Comparison of ENCODE assay signal across 8 mouse cellular contexts in the genomic region with DNA sequence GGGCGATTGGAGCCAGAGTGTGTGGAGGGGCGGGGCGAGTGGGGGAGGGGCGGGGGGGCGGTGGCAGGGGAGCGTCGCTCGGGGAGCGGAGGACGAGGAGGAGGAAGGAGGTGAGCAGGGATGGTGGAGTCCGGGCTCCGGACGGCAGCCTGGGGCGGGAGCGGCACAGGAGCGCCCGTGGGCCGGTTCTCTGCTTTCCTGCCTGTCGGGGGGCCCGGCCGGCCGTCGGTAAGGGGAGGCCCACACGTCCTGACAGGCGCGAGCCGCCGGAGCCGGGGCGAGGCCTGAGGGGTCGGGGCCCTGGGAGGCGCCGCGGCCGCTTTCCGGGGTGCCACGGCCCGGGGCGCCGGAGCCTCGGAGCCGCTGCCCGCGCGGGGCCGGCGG. TPM values are rescaled to one million over a fixed set of nuclear protein-coding genes. Genes with fewer than 3 reads are reported as not detected.
A peak's percentile ranks its signal among the peaks of the same experiment; 100 is the strongest.
DNase-seq lines count a peak whose midpoint lies in the region; ATAC-seq and TF ChIP-seq lines count a peak whose summit lies in the region.

No protein-coding gene starts in this region.

- no peaks in the 10 kb centered on the region for H3K9me3 ChIP-seq in hindbrain, embryonic 16.5 days (ENCODE audit: control insufficient read depth, low read length)

- TF ChIP-seq CTCF in left cerebral cortex, adult 2 months (IDR thresholded peaks at IDR 0.05) = no peak
- TF ChIP-seq CTCF in cortical plate, adult 2 months (IDR thresholded peaks at IDR 0.05; ENCODE audit: extremely low read depth, insufficient read depth, low read length) = no peak

- H3K27me3 ChIP-seq in hindbrain, embryonic 16.5 days (replicated peaks; ENCODE audit: control insufficient read depth, insufficient read depth, low read length) = no peaks in the 10 kb centered on the region
- H3K27me3 ChIP-seq in myocyte (ENCODE audit: control insufficient read depth, insufficient read depth, insufficient read length) = no peaks in the 10 kb centered on the region

- DNase-seq in left cerebral cortex, adult 2 months (ENCODE audit: extremely low spot score in 1 of 2, low spot score in 2 of 2) = no peak
- no peak for DNase-seq in left cerebral cortex, postnatal 14 days (ENCODE audit: low spot score in 2 of 2)
- DNase-seq in layer of hippocampus, postnatal 36 days = no peak
- DNase-seq in urinary bladder, postnatal 14 days (ENCODE audit: low spot score) = no peak
- no peak for DNase-seq in thymus, postnatal 10 days (ENCODE audit: low spot score in 2 of 2)

- no peak for ATAC-seq in hindbrain, embryonic 16.5 days

- peak overlapping the region; percentile 97 for H3K9ac ChIP-seq in hindbrain, embryonic 16.5 days (ENCODE audit: low read depth, low read length)

- peak; percentile 53; the same call in 1 of the 2 replicates for TF ChIP-seq POLR2A in cortical plate, adult 2 months (IDR thresholded peaks at IDR 0.05; ENCODE audit: extremely low read depth, insufficient read depth, low read length)
- TF ChIP-seq POLR2A in myocyte (IDR thresholded peaks at IDR 0.05; ENCODE audit: insufficient read length, low read depth) = peak; percentile 85

- peak overlapping the region; percentile 98 for H3ac ChIP-seq in myocyte (ENCODE audit: control insufficient read depth, insufficient read length)

- intact Hi-C loops in left cerebral cortex, adult 2 months (cut with DNase I) = loop anchor here (5.0 to 10.0 kb wide), 4 partner anchors 42 to 1250 kb away; partner anchors contain the start of gene Adra2a
- intact Hi-C loops in left cerebral cortex, postnatal 14 days (cut with DNase I) = loop anchor here (5.0 kb wide), 1 partner anchor 1118 kb away; no protein-coding TSS in a partner anchor

- peak overlapping the region; percentile 83 for H3K27ac ChIP-seq in left cerebral cortex, adult 2 months
- H3K27ac ChIP-seq in cortical plate, adult 2 months (ENCODE audit: insufficient read depth, low read length) = no peak overlapping the region
- H3K27ac ChIP-seq in hindbrain, embryonic 16.5 days (ENCODE audit: low read depth, low read length) = peak overlapping the region; percentile 97

- peaks cover 4% of the 10 kb centered on the region for H3K4me1 ChIP-seq in cortical plate, adult 2 months (ENCODE audit: control insufficient read depth, insufficient read depth, low read length)
- H3K4me1 ChIP-seq in hindbrain, embryonic 16.5 days (ENCODE audit: control insufficient read depth, insufficient read depth, low read depth, low read length) = peaks cover 8% of the 10 kb centered on the region

- no peaks in the 10 kb centered on the region for H3K36me3 ChIP-seq in hindbrain, embryonic 16.5 days (ENCODE audit: control insufficient read depth, insufficient read depth, low read length)
- H3K36me3 ChIP-seq in myocyte (ENCODE audit: control insufficient read depth, insufficient read depth) = no peaks in the 10 kb centered on the region

- peak overlapping the region; percentile 66 for H3K4me2 ChIP-seq in hindbrain, embryonic 16.5 days (ENCODE audit: low read length)
- H3K4me2 ChIP-seq in myocyte (ENCODE audit: low read depth) = no peak overlapping the region

- H3K4me3 ChIP-seq in left cerebral cortex, adult 2 months = peak overlapping the region; percentile 86
- peak overlapping the region; percentile 76 for H3K4me3 ChIP-seq in cortical plate, adult 2 months (ENCODE audit: insufficient read depth, low read length)
- peak overlapping the region; percentile 97 for H3K4me3 ChIP-seq in hindbrain, embryonic 16.5 days (ENCODE audit: low read length)
- H3K4me3 ChIP-seq in myocyte = peak overlapping the region; percentile 62

- H3K79me2 ChIP-seq in myocyte (ENCODE audit: control insufficient read depth, insufficient read depth) = peaks cover 45% of the 10 kb centered on the region

- 0% methylated on average over 13 of the region's 47 CpGs for WGBS in hindbrain, embryonic 16.5 days

TF ChIP-seq in myocyte, 11 proteins besides CTCF, POLR2A, EP300 and RAD21:
- TF ChIP-seq SRF (IDR thresholded peaks at IDR 0.05; ENCODE audit: control insufficient read depth, insufficient read length, low read depth) (no peak), USF1 (IDR thresholded peaks at IDR 0.05; ENCODE audit: low read depth) (no peak), MAX (IDR thresholded peaks at IDR 0.05; ENCODE audit: low read depth) (no peak), TCF3 (IDR thresholded peaks at IDR 0.05; ENCODE audit: insufficient read length, low read depth) (no peak), MYOD1 (IDR thresholded peaks at IDR 0.05; ENCODE audit: control insufficient read depth in 1 of 3, insufficient read length in 2 of 3, low read depth in 2 of 3) (no peak), REST (IDR thresholded peaks at IDR 0.05; ENCODE audit: insufficient read depth, insufficient read length) (no peak), POLR2AphosphoS2 (IDR thresholded peaks at IDR 0.05; ENCODE audit: insufficient read length, low read depth) (peak; percentile 86), MYOG (IDR thresholded peaks at IDR 0.05; ENCODE audit: control insufficient read depth in 1 of 3, insufficient read depth in 1 of 3, insufficient read length in 2 of 3, low read depth in 2 of 3) (no peak)
TF ChIP-seq in myocyte: peak in this region for 1.

RNA-seq across cellular contexts. Expression of gene Bbip1, which starts 0.4 kb away (rescaled TPM):
- total RNA-seq in left cerebral cortex, adult 2 months (2021) = 10 to 100 TPM; 55.1 to 57.7 TPM
- total RNA-seq in left cerebral cortex, postnatal 14 days (2021) = 10 to 100 TPM; 73.0 to 75.9 TPM
- 81.2 and 89.1 TPM in 2 replicates for polyA plus RNA-seq in cortical plate, adult 2 months (2012; rRNA removed)
- 134 and 142 TPM in 2 replicates for polyA plus RNA-seq in hindbrain, embryonic 16.5 days (2015; fragmentation: Nextera tagmentation; extraction: Ambion mirVana)
- polyA plus RNA-seq in myocyte (2012; fragmentation: generic; extraction: Trizol) = 31.0 TPM
- total RNA-seq in layer of hippocampus, postnatal 36 days (2021) = 10 to 100 TPM; 58.6 to 58.8 TPM

RNA-seq across cellular contexts. Expression of gene Shoc2, which starts 0.7 kb away (rescaled TPM):
- 10 to 100 TPM; 54.5 to 55.6 TPM for total RNA-seq in left cerebral cortex, adult 2 months (2021)
- 10 to 100 TPM; 49.1 to 52.4 TPM for total RNA-seq in left cerebral cortex, postnatal 14 days (2021)
- 35.0 and 35.5 TPM in 2 replicates for polyA plus RNA-seq in cortical plate, adult 2 months (2012; rRNA removed)
- polyA plus RNA-seq in hindbrain, embryonic 16.5 days (2015; fragmentation: Nextera tagmentation; extraction: Ambion mirVana) = 55.4 and 67.7 TPM in 2 replicates
- polyA plus RNA-seq in myocyte (2012; fragmentation: generic; extraction: Trizol) = 11.4 TPM
- total RNA-seq in layer of hippocampus, postnatal 36 days (2021) = 10 to 100 TPM; 51.8 to 52.1 TPM

RNA-seq across cellular contexts. Expression of gene Pdcd4, which starts 52.7 kb away (rescaled TPM):
- 100 to 1,000 TPM; 102 to 114 TPM for total RNA-seq in left cerebral cortex, adult 2 months (2021)
- total RNA-seq in left cerebral cortex, postnatal 14 days (2021) = 100 to 1,000 TPM; 102 to 105 TPM
- polyA plus RNA-seq in cortical plate, adult 2 months (2012; rRNA removed) = 54.9 and 61.1 TPM in 2 replicates
- polyA plus RNA-seq in hindbrain, embryonic 16.5 days (2015; fragmentation: Nextera tagmentation; extraction: Ambion mirVana) = 54.8 and 63.2 TPM in 2 replicates
- polyA plus RNA-seq in myocyte (2012; fragmentation: generic; extraction: Trizol) = 8.4 TPM
- total RNA-seq in layer of hippocampus, postnatal 36 days (2021) = 100 to 1,000 TPM; 115 to 125 TPM
